Mouse (Mus musculus) liver, embryonic 18 days (tissue): Measurements from ENCODE around the gene Olfr938. TPM values are rescaled to one million over a fixed set of nuclear protein-coding genes. Genes with fewer than 3 reads are reported as not detected.

Source experiments
- polyA plus RNA-seq: library from polyadenylated mRNA; depleted of rRNA; stranded (reverse); fragments of >200 nt; gene quantifications from 2 replicates; pipeline ENCODE4 v1.2.3, GENCODE M21; 2012; rRNA removed

Olfr938 gene
- polyA plus RNA-seq, result not detected in 2 replicates

DNA sequence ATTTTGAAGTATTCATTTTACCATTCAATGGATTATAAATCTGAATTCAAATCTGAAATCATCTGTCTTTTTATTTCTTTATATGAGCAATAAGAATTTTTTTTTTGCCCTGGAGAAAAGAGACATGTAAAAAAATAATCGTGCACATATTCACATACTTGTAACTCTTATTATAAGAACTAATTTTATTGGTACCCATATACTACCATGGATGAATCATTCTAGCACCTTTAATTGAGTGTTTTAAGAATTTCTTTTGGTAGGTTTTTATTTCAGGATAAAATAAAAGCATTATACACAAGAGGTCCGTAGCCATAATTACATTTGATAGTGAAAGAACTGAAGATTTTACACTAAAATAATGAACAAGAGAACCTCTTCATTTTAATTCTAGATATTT lies at the start of gene Olfr938:
TSS of gene Olfr938 (minus strand) at position 101 of the 400 bp plus-strand sequence.

DNA sequence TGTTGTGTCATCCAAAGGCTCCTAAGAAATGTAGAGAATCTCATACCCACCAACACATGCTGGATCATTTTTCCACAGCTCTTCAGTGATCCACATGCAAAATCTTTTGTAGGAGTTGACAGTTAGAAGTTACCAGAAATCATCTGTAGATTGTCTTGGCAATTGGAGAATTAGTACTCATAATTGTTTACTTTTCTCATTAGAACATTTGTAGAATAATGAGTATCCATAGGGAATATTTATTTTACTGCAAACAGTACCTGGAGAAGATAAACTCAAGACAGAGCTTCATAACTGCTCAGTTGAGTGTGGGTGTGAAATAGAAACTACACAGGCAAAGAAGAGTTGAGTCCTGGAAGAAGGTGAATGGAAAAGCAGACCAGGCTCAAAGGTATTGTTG lies 49.1 kb upstream of the Olfr938 start, which contains the start of gene Olfr27:
TSS of gene Olfr27 (plus strand) at position 301 of the 400 bp plus-strand sequence.

DNA sequence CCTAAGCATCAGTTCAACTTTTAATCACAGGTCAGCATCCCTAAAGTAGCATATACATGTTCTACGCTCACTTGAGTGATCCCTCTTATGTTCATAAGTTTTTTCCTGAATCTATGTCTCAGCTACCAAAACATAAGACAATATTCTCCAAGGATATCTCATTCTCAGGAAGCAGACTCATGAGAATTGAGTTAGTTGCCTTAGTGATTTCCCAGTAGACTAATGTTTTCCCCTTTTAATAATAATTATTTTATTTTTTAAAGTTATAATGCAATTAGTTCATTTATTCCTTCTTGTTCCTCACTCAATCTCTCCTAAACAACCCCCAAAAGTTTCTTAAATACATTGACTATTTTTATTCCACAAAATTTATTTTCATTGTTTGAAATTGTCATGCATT lies 13.8 kb downstream of the Olfr938 start, which contains the start of gene Olfr937:
TSS of gene Olfr937 (minus strand) at position 101 of the 400 bp plus-strand sequence.

Other genes with a start within 250 kb of the Olfr938 start
- gene Olfr924, start 234.4 kb downstream of the Olfr938 start, polyA plus RNA-seq, result not detected in 2 replicates
- gene Olfr26, start 223.8 kb downstream of the Olfr938 start, polyA plus RNA-seq, result not detected in 2 replicates
- gene Olfr926, start 201.8 kb downstream of the Olfr938 start, polyA plus RNA-seq, result not detected in 2 replicates
- not detected in 2 replicates for gene Olfr930, start 149.1 kb downstream of the Olfr938 start, polyA plus RNA-seq
- gene Olfr933, start 106.6 kb downstream of the Olfr938 start, polyA plus RNA-seq, result not detected in 2 replicates
- not detected in 2 replicates for gene Olfr934, start 90.6 kb downstream of the Olfr938 start, polyA plus RNA-seq
- not detected in 2 replicates for gene Olfr935, start 79.2 kb downstream of the Olfr938 start, polyA plus RNA-seq
- gene Olfr146, start 55.5 kb downstream of the Olfr938 start, polyA plus RNA-seq, result not detected in 2 replicates
- gene Olfr937, start 13.9 kb downstream of the Olfr938 start, polyA plus RNA-seq, result not detected in 2 replicates
- not detected in 2 replicates for gene Olfr27, start 49.2 kb upstream of the Olfr938 start, polyA plus RNA-seq
- gene Olfr943, start 87.4 kb upstream of the Olfr938 start, polyA plus RNA-seq, result not detected in 2 replicates
- gene Olfr944, start 123.0 kb upstream of the Olfr938 start, polyA plus RNA-seq, result not detected in 2 replicates
- not detected in 2 replicates for gene Olfr1537, start 171.1 kb upstream of the Olfr938 start, polyA plus RNA-seq
- gene Olfr945, start 197.9 kb upstream of the Olfr938 start, polyA plus RNA-seq, result not detected in 2 replicates
- not detected in 2 replicates for gene Olfr948, start 247.2 kb upstream of the Olfr938 start, polyA plus RNA-seq